Mouse (Mus musculus) mouse embryonic stem cell (cell line): Measurements from ENCODE around the gene Etl4.
"Not testable (repeated sequence)": the region's sequence is repeated elsewhere in the genome, so short reads cannot be mapped to it uniquely, and the experiment has no call there.

Experiments used
- in situ Hi-C, 2 experiments: fragments of 300-500 bp; cut with MboI; formaldehyde crosslinking; loops; 1 replicate in 1 of 2; 3 replicates in 1 of 2; pipeline ENCODE4 v1.14.3; 2019 to 2020; ENCODE audit warnings: low sequenced_read_pairs in 2 of 2, low pct_unique_long_range_greater_than_20kb in 1 of 2, mixed read lengths in 1 of 2; ENCODE audit not compliant: unreplicated experiment in 1 of 2

Gene Etl4

DNA sequence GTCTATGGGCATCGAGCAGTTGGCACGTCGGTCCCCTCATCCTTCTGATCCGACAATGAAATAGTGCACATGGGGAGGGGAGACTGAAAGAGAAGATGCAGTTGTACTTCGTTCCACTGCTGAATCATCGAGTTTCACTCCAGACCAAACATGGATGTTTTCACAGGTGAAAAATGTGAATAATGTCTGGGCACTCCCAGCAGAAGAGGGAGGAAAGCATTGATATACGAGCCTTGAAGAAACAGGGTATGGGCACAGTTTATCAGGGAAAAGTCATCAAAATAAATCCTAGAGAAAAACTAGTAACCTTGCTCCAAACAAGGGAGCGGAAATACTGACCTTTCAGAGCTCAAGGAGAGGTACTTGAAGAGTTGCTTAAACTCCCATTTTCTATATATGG is 744.5 kb downstream of the Etl4 start:
- in situ Hi-C loops, result loop anchor here in 1 of 2 experiments (25.0 kb wide), 1 partner anchor 467 kb away; no protein-coding TSS in a partner anchor

GRCm38 (mm10) chr2:20654598-20655340 is 745.2 kb downstream of the Etl4 start:
- in situ Hi-C loops, result loop anchor here in 1 of 2 experiments (25.0 kb wide), 1 partner anchor 467 kb away; no protein-coding TSS in a partner anchor

DNA sequence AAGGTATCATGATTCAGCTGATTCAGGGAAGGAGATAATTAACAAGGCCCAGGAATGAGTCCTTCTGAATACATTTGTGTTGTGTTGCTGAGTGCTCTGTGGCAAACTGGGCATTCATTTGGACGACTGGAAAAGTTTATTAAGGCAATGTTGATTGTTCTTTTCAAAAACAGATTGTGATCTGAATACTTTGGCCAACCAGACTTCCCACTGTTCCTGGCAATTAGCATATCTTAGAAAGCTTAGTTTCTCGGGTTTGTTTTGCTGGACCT is 745.7 kb downstream of the Etl4 start:
- in situ Hi-C loops, result loop anchor here in 1 of 2 experiments (25.0 kb wide), 1 partner anchor 468 kb away; no protein-coding TSS in a partner anchor

DNA sequence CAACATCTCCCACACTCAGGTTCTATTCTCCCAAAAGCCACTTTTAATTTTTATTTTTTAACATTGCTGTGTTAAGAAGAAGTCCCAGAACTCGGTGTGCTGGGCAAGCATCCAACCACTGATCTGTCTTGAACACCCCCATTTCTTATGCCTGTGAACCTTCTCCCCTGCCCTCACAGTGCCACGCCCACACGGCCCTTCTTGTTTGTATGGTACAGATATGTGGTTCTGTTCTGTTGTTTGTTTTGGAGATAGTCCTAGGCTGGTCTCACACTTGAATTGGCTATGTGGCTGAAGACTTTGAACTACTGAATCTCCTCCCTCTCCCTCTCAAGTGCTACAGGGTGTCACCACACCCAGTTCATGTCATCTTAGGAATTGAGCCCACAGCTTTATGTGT is 748.3 kb downstream of the Etl4 start:
- in situ Hi-C loops, result loop anchor here in 1 of 2 experiments (25.0 kb wide), 1 partner anchor 471 kb away; no protein-coding TSS in a partner anchor

DNA sequence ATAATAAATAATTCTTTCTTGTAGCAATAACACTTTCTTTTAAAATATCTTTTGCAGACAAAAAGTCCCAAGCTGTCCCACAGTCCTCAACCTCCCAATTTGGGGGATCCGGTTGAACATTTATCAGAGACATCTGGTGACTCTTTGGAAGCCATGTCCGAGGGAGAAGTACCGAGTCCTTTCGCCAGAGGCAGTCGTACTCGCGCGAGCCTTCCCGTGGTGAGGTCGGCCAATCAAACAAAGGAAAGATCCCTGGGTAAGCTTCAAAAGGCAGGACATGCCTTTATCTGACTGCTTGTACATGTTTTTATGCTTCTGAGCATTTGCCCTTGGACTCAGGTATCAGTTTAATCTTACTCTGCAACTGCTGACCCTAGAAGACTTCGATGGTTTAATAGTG is 752.3 kb downstream of the Etl4 start:
- in situ Hi-C loops, result loop anchor here (10.0 to 25.0 kb wide), 2 partner anchors 167 to 475 kb away; no protein-coding TSS in a partner anchor

GRCm38 (mm10) chr2:20662696-20663095 is 753.1 kb downstream of the Etl4 start:
- in situ Hi-C loops, result loop anchor here (10.0 to 25.0 kb wide), 2 partner anchors 168 to 475 kb away; no protein-coding TSS in a partner anchor

DNA sequence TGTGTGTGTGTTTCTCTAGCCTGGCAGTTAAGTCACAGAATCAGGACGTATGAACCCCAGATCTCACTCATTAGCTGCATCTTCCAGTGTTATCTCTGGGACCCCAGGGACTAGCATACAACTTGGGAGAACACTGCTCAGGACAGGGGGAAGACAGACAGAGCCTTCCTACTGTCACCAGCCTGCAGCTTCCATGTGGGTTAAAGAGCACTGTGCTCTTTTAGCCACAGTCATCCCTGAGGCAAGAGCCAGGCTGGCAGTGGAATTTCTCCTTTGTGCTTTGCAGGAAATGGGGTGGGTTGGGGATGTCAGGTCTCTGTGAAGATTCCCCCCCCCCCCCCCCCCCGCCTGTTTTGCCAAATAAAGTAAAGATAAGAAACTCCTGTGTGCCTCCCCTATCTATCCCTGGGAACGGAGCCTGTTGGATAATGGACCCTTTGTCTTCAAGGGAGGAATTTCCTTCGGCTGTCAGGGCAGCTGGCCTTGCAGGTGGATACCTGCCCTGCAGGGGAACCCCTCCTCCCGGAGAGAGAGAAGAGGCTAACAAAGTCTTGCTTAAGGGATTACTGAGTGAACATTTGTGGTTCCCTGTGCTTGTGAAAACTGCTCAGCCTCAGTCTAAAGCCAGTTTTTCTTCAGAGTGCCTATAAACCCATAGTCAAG is 755.9 kb downstream of the Etl4 start:
- in situ Hi-C loops, result loop anchor here (10.0 to 25.0 kb wide), 2 partner anchors 171 to 478 kb away; no protein-coding TSS in a partner anchor

- in situ Hi-C loops, result loop anchor here (10.0 to 25.0 kb wide), 2 partner anchors 171 to 479 kb away; no protein-coding TSS in a partner anchor
These were observed 756.5 kb downstream of the Etl4 start for GRCm38 (mm10) chr2:20666051-20666478.

DNA sequence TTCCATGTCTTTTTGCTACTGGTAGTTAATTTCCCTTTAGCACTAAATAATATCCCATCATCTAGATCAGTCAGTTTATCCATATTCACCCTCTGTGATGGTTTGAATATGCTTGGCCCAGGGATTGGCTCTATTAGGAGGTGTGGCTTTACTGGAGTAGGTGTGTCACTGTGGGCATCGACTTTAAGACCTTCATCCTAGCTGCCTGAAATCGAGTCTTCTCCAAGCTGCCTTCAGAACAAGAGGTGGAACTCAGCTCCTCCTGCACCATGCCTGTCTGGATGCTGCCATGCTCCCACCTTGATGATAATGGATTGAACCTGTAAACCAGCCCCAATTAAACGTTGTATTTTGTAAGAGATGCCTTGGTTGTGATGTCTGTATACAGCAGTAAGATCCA is 758.3 kb downstream of the Etl4 start:
- in situ Hi-C loops, result loop anchor here (10.0 to 25.0 kb wide), 2 partner anchors 173 to 481 kb away; no protein-coding TSS in a partner anchor

DNA sequence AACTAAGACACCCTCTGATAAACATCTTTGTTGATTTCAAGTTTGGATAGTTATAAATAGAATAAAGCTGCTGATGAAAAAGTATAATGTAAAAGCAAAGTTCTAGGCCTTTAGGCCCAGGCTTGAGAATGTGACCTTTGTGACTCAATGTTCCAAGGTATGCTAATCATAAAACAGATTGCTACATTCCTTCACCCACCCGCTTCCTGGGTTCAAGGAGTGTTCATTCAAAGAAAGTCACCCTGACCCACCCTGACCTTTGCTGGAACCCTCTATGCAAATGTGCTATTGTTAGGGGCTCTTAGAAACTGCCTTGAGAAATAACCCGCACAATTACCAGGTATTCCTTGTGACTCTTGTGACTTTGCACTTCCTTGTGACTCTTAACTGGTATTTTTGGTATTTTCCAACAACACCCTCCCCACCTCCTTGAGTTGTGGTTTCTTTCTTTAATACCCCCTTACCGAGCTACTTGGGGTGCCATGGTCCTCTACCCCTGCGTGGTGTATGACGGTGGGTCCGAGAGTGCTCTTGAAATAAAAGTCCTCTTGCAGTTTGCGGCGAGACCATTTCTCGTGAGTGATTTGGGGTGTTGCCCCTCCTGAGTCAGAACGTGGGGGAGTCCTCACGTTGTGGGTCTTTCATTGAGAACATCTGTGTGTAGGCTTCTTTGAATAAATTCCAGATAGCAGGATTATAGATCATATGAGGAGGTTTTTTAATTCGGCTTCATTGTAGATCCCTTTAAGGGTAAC is 758.9 kb downstream of the Etl4 start:
- in situ Hi-C loops, result loop anchor here (10.0 to 25.0 kb wide), 2 partner anchors 174 to 481 kb away; no protein-coding TSS in a partner anchor

GRCm38 (mm10) chr2:20669367-20669766 is 759.8 kb downstream of the Etl4 start:
- in situ Hi-C loops, result loop anchor here (10.0 to 25.0 kb wide), 2 partner anchors 175 to 482 kb away; no protein-coding TSS in a partner anchor

DNA sequence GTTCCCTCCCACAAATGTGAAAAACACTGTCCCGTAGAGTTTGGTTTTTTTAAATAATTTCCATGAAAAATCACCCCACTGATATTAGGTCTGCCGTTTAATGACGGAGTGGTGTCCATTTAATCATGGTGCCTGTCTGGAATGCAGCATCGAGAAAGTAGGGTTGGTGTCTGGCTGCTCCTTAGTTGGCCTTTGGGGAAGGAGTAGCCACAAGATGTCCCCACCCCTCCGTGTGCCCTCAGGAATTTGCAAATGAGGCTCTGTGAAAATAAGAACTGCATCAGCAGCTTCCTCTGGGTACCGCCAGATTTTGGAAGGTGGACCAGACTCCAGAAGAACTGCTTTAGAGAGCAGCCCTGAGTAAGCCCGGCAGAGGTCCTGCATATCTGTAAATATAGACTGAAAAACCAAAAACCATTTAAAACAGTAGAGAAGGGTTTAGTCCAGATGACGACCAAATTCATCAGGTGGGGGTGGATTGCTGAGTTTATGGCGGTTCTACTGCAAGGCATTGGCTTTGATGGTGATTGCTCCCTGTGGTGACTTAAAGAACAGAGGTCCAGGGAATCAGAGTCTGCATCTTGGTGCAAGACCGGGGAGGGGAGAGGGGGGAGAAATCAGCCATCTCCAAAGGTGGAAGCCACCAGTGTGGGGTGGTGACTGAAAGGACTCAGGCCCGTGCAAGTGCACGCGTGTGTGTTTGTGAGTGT is 762.1 kb downstream of the Etl4 start:
- in situ Hi-C loops, result loop anchor here in 1 of 2 experiments (25.0 kb wide), 1 partner anchor 484 kb away; no protein-coding TSS in a partner anchor

DNA sequence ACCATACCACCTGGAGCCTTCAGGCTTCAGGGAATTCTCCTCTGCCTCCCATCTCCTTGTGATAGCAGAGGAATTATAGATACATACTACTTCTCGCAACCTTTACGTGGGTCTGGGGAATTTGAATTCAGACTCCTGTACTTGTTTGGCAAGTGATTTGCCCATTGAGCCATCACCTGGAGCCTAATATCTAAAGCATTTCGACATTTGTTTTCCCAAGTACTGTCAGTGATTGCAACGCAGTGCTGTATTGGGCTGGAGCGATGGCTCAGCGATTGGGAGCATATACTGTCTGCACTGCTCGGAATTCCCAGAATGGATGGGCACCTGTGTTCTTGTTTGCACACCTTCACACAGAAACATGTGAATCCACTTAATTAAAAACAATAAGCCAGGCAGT is 762.7 kb downstream of the Etl4 start:
- in situ Hi-C loops, result loop anchor here in 1 of 2 experiments (25.0 kb wide), 1 partner anchor 485 kb away; no protein-coding TSS in a partner anchor

DNA sequence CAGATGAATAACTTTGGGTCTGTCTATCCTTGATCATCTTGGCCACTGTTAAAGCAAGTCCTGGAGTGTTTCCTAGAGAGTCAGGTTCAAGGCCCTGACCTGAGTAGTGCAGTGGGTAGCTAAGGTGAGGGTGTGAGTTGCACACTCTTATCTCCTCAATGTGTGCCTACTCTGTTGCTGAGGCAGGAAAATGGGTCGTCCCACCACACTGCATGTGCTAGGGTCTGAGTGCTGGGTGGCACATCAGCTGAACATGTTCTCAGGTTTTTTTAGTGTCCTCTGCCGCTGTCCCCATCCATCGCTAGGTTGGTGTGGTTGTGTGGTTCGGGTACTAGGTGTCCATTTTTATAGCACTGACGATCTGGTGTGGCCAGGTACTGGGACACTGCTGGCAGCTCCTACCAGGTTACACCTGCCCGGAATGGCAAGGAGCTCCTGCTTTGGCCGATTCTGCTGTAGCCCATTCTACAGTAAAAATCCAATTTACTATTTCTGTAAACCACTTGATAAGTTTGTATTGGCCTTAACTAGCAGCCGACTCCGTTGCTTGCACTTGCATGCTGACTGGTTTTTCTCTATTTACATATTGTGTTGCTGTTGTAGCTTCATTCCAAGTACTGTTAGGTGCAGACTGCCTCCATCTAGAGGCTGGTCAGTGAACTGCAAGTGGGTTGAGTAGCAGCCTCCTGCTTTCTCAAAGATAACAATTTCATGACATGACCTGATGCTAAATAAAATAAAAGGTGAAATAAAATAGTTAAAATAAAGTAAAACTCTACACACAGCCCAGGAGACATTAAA is 763.4 kb downstream of the Etl4 start:
- in situ Hi-C loops, result loop anchor here in 1 of 2 experiments (25.0 kb wide), 1 partner anchor 486 kb away; no protein-coding TSS in a partner anchor

DNA sequence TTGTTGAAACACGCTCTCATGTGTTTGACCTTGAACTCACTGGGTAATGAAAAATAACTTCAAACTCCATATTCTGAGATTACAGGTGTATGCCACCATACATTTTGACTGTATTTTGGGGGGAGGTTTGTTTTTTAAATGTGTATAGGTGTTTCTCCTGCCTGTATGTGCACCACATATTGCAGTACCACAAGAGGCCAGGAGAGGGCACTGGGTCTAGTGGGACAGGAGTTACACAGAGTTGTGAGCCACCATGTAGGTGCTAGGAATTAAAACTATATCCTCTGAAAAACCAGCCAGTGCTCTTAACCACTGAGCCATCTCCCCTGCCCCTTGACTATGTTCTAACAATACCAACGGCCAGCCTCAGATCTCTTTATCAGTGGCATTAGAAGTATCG is 766.8 kb downstream of the Etl4 start:
- in situ Hi-C loops, result loop anchor here (5.0 kb wide), 1 partner anchor 101 kb away; no protein-coding TSS in a partner anchor

DNA sequence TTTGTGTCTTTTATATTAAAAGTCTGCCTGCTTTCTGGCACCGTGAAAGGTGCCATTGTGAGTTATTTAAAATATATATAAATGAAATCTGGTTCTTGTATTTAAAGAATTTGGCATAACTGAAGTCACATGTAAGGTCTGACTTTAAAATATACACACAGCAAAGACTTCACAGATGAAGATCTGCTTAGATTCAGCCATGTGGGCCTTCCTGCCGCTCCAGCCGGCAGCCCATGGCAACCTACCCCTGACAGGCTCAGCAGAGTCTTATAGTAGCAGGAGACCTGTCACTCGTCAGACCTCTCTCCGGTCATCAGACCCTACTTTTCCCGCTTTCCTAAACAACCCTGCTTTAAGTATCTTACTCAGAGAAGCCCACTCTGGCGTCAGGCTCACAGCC is 769.2 kb downstream of the Etl4 start:
- in situ Hi-C loops, result loop anchor here (5.0 kb wide), 1 partner anchor 99 kb away; no protein-coding TSS in a partner anchor

- in situ Hi-C loops, result not testable (repeated sequence)
These were observed 772.6 kb downstream of the Etl4 start for GRCm38 (mm10) chr2:20682203-20682602.
